8 mouse cellular contexts compared by ENCODE assay signal in the genomic region with DNA sequence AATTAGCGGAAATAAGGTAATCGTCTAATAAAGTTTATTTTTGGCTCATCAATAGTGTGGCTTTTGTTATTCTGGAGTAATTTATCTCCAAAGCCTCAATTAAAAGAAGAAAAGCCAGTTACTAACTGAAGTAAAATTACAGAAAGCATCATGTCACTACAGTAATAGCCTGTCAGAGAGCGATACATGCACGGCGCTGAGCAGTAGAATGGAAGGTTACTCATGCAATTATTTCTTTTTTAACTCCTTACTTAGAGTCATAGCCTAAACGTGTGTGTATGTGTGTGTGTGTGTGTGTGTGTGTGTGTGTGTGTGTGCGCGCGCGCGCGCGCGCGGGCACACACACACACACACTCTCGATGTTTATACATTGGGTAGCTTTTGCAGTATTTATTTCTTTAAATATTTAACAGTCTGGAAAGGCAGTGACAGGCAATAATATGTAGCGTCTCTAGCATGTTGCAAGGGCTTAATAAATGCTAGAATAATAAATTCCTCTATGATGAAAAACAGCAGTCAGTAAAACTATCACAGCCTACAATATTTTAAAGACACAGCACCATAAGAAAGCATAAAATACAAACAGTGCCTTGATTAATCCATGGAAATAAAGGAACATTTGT. TPM values are rescaled to one million over a fixed set of nuclear protein-coding genes. Genes with fewer than 3 reads are reported as not detected.
DNase-seq lines count a peak whose midpoint lies in the region; ATAC-seq and TF ChIP-seq lines count a peak whose summit lies in the region.

No protein-coding gene starts in this region.

- 25% methylated on average over 17 of the region's 17 CpGs for WGBS in heart, postnatal 0 days
- WGBS in liver, embryonic 15.5 days (ENCODE audit: insufficient replicate concordance), result 10% methylated on average over 17 of the region's 17 CpGs

- peak overlapping the region; percentile 87 for H3K4me3 ChIP-seq in heart, postnatal 0 days (ENCODE audit: low read depth, low read length)
- H3K4me3 ChIP-seq in liver, embryonic 15.5 days (replicated peaks), result no peak overlapping the region

- H3K9me3 ChIP-seq in heart, postnatal 0 days (replicated peaks; ENCODE audit: control insufficient read depth, low read length), result no peaks in the 10 kb centered on the region
- no peaks in the 10 kb centered on the region for H3K9me3 ChIP-seq in liver, embryonic 15.5 days (replicated peaks)

- H3K4me1 ChIP-seq in heart, postnatal 0 days (ENCODE audit: control insufficient read depth, insufficient read depth), result peaks cover 4% of the 10 kb centered on the region; the same call in 1 of the 2 replicates
- H3K4me1 ChIP-seq in liver, embryonic 15.5 days (replicated peaks), result peaks cover 6% of the 10 kb centered on the region; the same call in 1 of the 2 replicates

- TF ChIP-seq EP300 in heart, postnatal 0 days (IDR thresholded peaks at IDR 0.05; ENCODE audit: low read depth), result no peak

- no peak for ATAC-seq in cerebellum, adult (ENCODE audit: insufficient number of reproducible peaks, low FRiP score, low TSS enrichment)
- no peak for ATAC-seq in heart, postnatal 0 days (ENCODE audit: insufficient read depth, low read depth)
- no peak for ATAC-seq in liver, embryonic 15.5 days (ENCODE audit: insufficient read depth)
- no peak for ATAC-seq in erythroid progenitor cell, adult 5-6 weeks (replicated peaks; ENCODE audit: low FRiP score, poor library complexity, severe bottlenecking)
- no peak for ATAC-seq in activated CD4-positive, CD25-positive, alpha-beta regulatory T cell, adult 4 months

- H3K36me3 ChIP-seq in heart, postnatal 0 days (replicated peaks; ENCODE audit: control insufficient read depth, insufficient read depth, low read length), result no peaks in the 10 kb centered on the region
- H3K36me3 ChIP-seq in liver, embryonic 15.5 days (replicated peaks), result no peaks in the 10 kb centered on the region

- no peak overlapping the region; the same call in 1 of the 2 replicates for H3K9ac ChIP-seq in heart, postnatal 0 days (replicated peaks; ENCODE audit: low read depth, low read length)
- no peak overlapping the region for H3K9ac ChIP-seq in liver, embryonic 15.5 days

- DNase-seq in cerebellum, adult 9-10 months, result peak; percentile 51
- peak; percentile 4 for DNase-seq in 3T3-L1 (ENCODE audit: low read depth, low spot score)
- no peak for DNase-seq in heart, postnatal 0 days (ENCODE audit: low spot score)
- no peak for DNase-seq in adrenal gland, postnatal 10 days

- H3K4me2 ChIP-seq in heart, postnatal 0 days (ENCODE audit: low read depth, low read length), result peak overlapping the region; percentile 96
- H3K4me2 ChIP-seq in liver, embryonic 15.5 days, result peak overlapping the region; percentile 62

- peaks cover 32% of the 10 kb centered on the region for H3K27me3 ChIP-seq in heart, postnatal 0 days (ENCODE audit: control insufficient read depth, insufficient read depth, low read length)
- H3K27me3 ChIP-seq in liver, embryonic 15.5 days, result peaks cover 58% of the 10 kb centered on the region

- no peak for TF ChIP-seq CTCF in heart, postnatal 0 days (IDR thresholded peaks at IDR 0.05; ENCODE audit: low read depth)

- no peak overlapping the region for H3K27ac ChIP-seq in heart, postnatal 0 days (ENCODE audit: low read depth)
- no peak overlapping the region for H3K27ac ChIP-seq in liver, embryonic 15.5 days (replicated peaks)

RNA-seq across cellular contexts. Expression of a gene that starts 0.9 kb away (rescaled TPM):
- 15.4 and 18.2 TPM in 2 replicates for total RNA-seq in heart, postnatal 0 days (2014; rRNA removed; ENCODE audit: low replicate concordance)
- 2.0 and 2.1 TPM in 2 replicates for polyA plus RNA-seq in heart, postnatal 0 days (2015; fragmentation: Nextera tagmentation; extraction: Ambion mirVana)
- polyA plus RNA-seq in liver, embryonic 15.5 days (2015; fragmentation: Nextera tagmentation; extraction: Ambion mirVana), result 1.1 and 1.8 TPM in 2 replicates
- 0.72 and 2.5 TPM in 2 replicates for total RNA-seq in erythroid progenitor cell, adult 5-6 weeks (2015; ENCODE audit: low replicate concordance)
- total RNA-seq in erythroid progenitor cell, adult 5-6 weeks (2017; ENCODE audit: low replicate concordance), result 0.64 and 1.1 TPM in 2 replicates
- 10 to 100 TPM; 23.9 to 29.1 TPM for total RNA-seq in adrenal gland, postnatal 10 days (2021)
- polyA plus RNA-seq in activated CD4-positive, CD25-positive, alpha-beta regulatory T cell, adult 4 months (2017; shearing (Covaris generic)), result under 1 TPM; 0.32 to 0.47 TPM

Comparison
In these comparisons a context has a peak if more than half of its experiments do, and no peak if none do; other contexts are left out.
1. DNase-seq: peak in cerebellum, adult 9-10 months (single experiment) and 3T3-L1 (single experiment); none in heart, postnatal 0 days (single experiment) and adrenal gland, postnatal 10 days (single experiment).